Mouse (Mus musculus) liver, adult 2 months (tissue): Measurements from ENCODE around the gene Hist1h3e. TPM values are rescaled to one million over a fixed set of nuclear protein-coding genes. Genes with fewer than 3 reads are reported as not detected.
"Not testable (repeated sequence)": the region's sequence is repeated elsewhere in the genome, so short reads cannot be mapped to it uniquely, and the experiment has no call there.

Source experiments
- DNase-seq: peaks from one replicate; pipeline ENCODE4 v3.0.0-alpha.2; 2011; ENCODE audit warnings: low read depth, low spot score; ENCODE audit errors: extremely low read depth
- H3K27ac ChIP-seq: fragments of 200-500 bp; replicated peaks from 2 replicates; pipeline ENCODE4 v1.5.1; 2012; ENCODE audit warnings: low read depth, mild to moderate bottlenecking, control low read depth, inconsistent platforms, low read length; ENCODE audit not compliant: insufficient read depth
- H3K27me3 ChIP-seq: fragments of 200-500 bp; 2 replicates; pipeline ENCODE4 v1.6.1; 2012; ENCODE audit warnings: mild to moderate bottlenecking, moderate library complexity, low read length, inconsistent platforms; ENCODE audit not compliant: control insufficient read depth, insufficient read depth
- H3K36me3 ChIP-seq: fragments of 200-500 bp; 2 replicates; pipeline ENCODE4 v1.6.1; 2012; ENCODE audit warnings: low read length, inconsistent platforms; ENCODE audit not compliant: control insufficient read depth, insufficient read depth
- H3K4me1 ChIP-seq: fragments of 200-500 bp; 2 replicates; pipeline ENCODE4 v1.6.1; 2011; ENCODE audit warnings: low read length; ENCODE audit not compliant: control insufficient read depth, insufficient read depth
- H3K4me3 ChIP-seq: fragments of 200-500 bp; 2 replicates; pipeline ENCODE4 v1.5.1; 2011; ENCODE audit warnings: low read depth, mild to moderate bottlenecking, control low read depth, low read length, moderate library complexity; ENCODE audit not compliant: insufficient read depth
- H3K79me2 ChIP-seq: fragments of 200-500 bp; 2 replicates; pipeline ENCODE4 v1.6.1; 2012; ENCODE audit warnings: inconsistent platforms, mild to moderate bottlenecking, low read length, moderate library complexity; ENCODE audit not compliant: control insufficient read depth, insufficient read depth
- H3K9ac ChIP-seq: fragments of 200-500 bp; 2 replicates; pipeline ENCODE4 v1.6.1; 2012; ENCODE audit warnings: low read depth, mild to moderate bottlenecking, control low read depth, inconsistent platforms, low read length
- CTCF ChIP-seq: fragments of 200-500 bp; IDR thresholded peaks from 2 replicates; pipeline ENCODE4 v1.5.1; 2011; ENCODE audit warnings: low read depth, low read length, control low read depth
- POLR2A ChIP-seq: fragments of 200-500 bp; IDR thresholded peaks from 2 replicates; pipeline ENCODE4 v1.6.1; 2011; ENCODE audit warnings: low read length, control low read depth; ENCODE audit not compliant: insufficient read depth; ENCODE audit errors: extremely low read depth
- WGBS: fragments of 180-500 bp; shearing (Covaris S2); methylation state at CpG from one replicate; pipeline ENCODE4 v1.1.7; 2018; 5-methylcytosine and 5-hydroxymethylcytosine counted together
- polyA plus RNA-seq: library from polyadenylated mRNA; depleted of rRNA; stranded (reverse); fragments of >200 nt; gene quantifications from 2 replicates; pipeline ENCODE4 v1.2.3, GENCODE M21; 2012
- total RNA-seq: library from RNA; depleted of rRNA; stranded (reverse); fragments of >200 nt; gene quantifications from 2 replicates; pipeline ENCODE4 v1.2.3, GENCODE M21; 2014

Hist1h3e gene
- total and polyA plus RNA-seq, 2 experiments = 2.6 to 19.9 TPM

DNA sequence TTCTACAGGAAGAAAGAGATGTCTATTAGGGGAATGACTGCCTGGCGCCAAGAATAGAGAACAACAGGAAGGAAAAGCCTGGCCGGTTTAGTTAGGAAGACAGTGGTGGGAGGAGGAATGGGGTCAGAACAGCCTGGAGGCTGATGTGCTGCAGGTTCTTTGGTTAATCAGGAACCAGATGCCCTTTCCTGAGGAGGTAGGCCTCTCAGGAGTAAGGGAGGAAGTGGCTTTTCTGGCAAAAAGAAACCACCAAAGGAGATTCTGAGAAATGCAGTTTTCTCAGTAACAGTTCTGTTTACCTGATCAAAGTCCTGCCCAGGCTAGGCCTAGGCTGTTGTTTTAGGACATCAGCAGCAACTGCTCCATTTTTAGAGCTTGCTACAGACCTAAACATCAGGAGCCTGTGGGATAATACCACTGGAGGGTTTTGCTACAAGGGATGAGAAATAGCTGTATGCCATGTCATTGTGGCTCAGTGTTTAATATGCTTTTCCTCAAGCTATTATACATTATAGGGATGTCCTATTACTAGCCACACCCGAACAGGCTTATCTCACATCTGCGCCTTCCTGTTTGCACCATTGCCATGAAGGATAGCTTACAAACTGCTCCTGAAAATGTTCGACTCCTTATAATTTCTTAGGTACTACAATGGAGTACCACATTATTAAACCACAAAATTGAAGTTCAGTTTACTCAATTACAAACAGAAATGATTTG is 31.0 kb upstream of the Hist1h3e start:
- peak overlapping the region; percentile 68; the same call in 1 of the 2 replicates for H3K27ac ChIP-seq
- no peak overlapping the region for H3K9ac ChIP-seq
- peaks cover 2% of the 10 kb centered on the region; the same call in 1 of the 2 replicates for H3K4me1 ChIP-seq
- H3K27me3 ChIP-seq = no peaks in the 10 kb centered on the region
- no peaks in the 10 kb centered on the region for H3K36me3 ChIP-seq
- 66% methylated on average over 5 of the region's 5 CpGs for WGBS
- no peak overlapping the region for H3K4me3 ChIP-seq
- no peak for TF ChIP-seq POLR2A
- TF ChIP-seq CTCF = no peak
- H3K79me2 ChIP-seq = no peaks in the 10 kb centered on the region
- peak; percentile 52 for DNase-seq

DNA sequence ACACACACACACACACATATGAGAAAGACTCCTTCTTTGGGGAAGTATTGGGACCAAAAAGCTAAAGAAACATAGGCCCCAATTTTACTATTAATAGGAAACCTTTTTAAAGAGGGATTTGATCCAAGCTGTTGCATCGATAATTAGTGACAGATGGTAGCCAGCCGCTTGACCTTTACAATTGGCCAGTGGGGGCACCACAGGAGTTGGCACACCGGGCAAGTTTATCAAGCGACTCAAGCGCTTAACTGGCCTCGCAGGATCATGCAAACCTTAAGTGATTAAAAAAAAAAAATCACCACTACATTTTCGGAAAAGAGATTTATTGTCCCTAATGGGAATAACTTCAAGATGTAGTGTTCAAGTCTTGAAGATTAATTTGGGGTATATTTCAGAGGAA is 30.4 kb upstream of the Hist1h3e start:
- Histone ChIP-seq H3K4me1 (peaks cover 2% of the 10 kb centered on the region; the same call in 1 of the 2 replicates), H3K27ac (no peak overlapping the region), H3K4me3 (no peak overlapping the region), H3K9ac (no peak overlapping the region), H3K36me3 (no peaks in the 10 kb centered on the region), H3K27me3 (no peaks in the 10 kb centered on the region), H3K79me2 (no peaks in the 10 kb centered on the region)
- TF ChIP-seq POLR2A (no peak), CTCF (no peak)
- DNase-seq = no peak
- 75% methylated on average over 7 of the region's 7 CpGs for WGBS

DNA sequence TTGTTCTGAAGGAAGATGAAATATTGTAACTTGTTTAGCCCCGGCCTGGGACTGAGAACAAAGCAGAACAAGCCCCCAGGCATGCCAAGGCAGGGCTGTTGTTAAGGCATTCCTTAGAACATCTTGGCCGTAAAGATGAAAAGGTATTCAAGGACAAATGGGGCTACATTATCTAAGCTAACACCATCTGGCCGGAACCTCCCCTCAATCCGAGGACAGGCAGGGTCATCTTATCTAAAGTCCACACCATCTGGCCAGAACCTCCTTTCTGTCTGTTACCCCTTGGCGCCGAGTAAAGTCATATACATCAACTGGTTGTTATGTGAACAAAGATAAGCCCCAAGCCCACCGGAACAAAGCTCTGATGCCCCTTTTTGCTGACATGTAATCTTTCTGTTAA is 29.7 kb upstream of the Hist1h3e start:
- H3K79me2 ChIP-seq, H3K9ac ChIP-seq, H3K27me3 ChIP-seq, H3K36me3 ChIP-seq, H3K4me1 ChIP-seq, H3K27ac ChIP-seq, H3K4me3 ChIP-seq, DNase-seq: not testable (repeated sequence)
- 85% methylated on average over 7 of the region's 7 CpGs for WGBS

DNA sequence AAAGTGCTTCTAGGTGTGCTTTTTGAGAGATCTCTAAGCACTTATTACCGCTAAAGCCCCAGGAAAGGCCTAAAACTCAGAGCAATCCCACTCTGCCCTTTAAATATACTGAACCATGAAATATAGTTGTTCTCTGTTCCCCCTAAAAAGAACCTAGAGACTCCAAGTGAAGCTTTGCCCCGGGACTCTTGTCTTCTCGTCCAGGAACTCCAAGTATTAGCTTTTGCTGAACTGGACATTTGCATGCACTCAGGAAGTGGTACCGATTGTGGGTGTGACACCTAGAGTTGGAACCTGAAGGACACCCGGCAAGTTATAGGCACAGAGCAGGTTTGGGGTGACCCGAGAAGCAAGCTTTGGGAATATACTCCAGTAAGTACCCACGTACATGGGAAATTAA is 29.0 kb upstream of the Hist1h3e start:
- 93% methylated on average over 7 of the region's 7 CpGs for WGBS
- Histone ChIP-seq H3K27me3 (no peaks in the 10 kb centered on the region), H3K4me3 (no peak overlapping the region), H3K36me3 (no peaks in the 10 kb centered on the region), H3K79me2 (no peaks in the 10 kb centered on the region), H3K4me1 (peaks cover 5% of the 10 kb centered on the region; the same call in 1 of the 2 replicates), H3K9ac (no peak overlapping the region), H3K27ac (no peak overlapping the region)
- no peak for DNase-seq
- TF ChIP-seq CTCF (no peak), POLR2A (no peak)

DNA sequence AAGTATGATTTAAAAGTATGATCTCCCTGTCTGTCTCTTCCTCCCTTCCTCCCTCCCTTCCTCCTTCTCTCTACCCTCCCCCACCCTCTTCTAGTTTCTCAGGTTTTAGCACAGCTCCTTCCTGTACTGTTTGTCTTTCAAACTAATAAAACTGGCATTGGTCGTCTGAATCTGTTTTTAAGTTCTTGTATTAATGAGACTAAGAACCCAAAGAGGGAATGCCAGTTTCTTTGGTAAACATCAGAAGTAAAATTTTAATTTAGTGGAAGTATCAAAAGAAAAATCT is 24.7 kb upstream of the Hist1h3e start:
- Histone ChIP-seq H3K27me3 (no peaks in the 10 kb centered on the region), H3K27ac (peak overlapping the region; percentile 35; the same call in 1 of the 2 replicates), H3K4me1 (peaks cover 11% of the 10 kb centered on the region; the same call in 1 of the 2 replicates), H3K36me3 (no peaks in the 10 kb centered on the region), H3K9ac (no peak overlapping the region; the same call in 1 of the 2 replicates), H3K79me2 (no peaks in the 10 kb centered on the region), H3K4me3 (peak overlapping the region; percentile 72; the same call in 1 of the 2 replicates)
- 23% methylated on average over 1 of the region's 1 CpGs for WGBS
- no peak for DNase-seq
- no peak for TF ChIP-seq CTCF

DNA sequence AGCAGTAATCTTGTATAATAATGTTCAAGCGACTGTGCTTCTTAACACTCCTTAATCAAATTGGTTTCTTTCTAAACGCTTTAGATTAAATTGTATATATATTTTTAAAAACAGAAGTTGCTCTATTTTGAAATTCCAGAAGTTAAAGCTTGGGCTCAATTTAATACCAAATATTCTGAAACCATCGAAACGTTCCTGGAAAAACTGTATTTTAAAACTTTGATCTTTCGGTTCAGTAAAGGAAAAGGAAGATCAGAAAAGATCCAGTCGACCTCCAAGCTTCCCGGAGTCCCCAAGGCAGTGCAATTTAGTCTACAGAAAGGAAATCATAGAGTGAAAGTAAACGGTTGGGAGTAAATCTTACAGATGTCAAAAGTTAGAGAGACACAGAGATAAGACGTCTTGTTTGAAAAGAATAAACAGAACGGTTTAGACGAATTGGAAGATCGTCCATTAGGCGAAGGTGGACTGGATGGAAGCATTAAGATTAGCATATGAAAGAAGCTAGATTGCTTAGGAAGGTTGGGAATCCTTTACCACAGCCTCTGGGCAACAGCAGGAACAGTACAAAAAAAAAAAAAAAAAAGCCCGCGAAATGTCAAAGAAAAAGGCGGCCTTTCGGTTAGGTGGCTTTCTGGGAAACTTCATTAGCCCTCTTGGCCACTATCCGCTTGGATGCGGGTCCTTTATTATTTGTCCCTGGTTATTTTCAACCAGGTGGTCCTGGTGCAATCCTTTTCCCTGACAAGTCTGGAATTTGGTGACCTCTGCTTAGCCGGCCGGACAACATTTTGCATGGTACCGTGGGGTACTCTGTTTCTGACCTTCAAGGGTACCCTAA is 24.1 kb upstream of the Hist1h3e start:
- Histone ChIP-seq H3K27ac (peak overlapping the region; percentile 35), H3K27me3 (no peaks in the 10 kb centered on the region), H3K9ac (peak overlapping the region; percentile 54; the same call in 1 of the 2 replicates), H3K79me2 (no peaks in the 10 kb centered on the region), H3K4me3 (peak overlapping the region; percentile 72), H3K36me3 (no peaks in the 10 kb centered on the region), H3K4me1 (peaks cover 11% of the 10 kb centered on the region; the same call in 1 of the 2 replicates)
- WGBS = 2% methylated on average over 22 of the region's 22 CpGs
- DNase-seq = no peak
- TF ChIP-seq POLR2A (no peak), CTCF (no peak)
